Mouse (Mus musculus): ENCODE measurements around the gene Ttc7b. TPM values are rescaled to one million over a fixed set of nuclear protein-coding genes. Genes with fewer than 3 reads are reported as not detected.

Gene Ttc7b
- polyA plus RNA-seq, 1 experiment, result 9.2 TPM

- TF ChIP-seq CEBPB (IDR thresholded peaks at IDR 0.05; ENCODE audit: low read depth) (no peak), MAX (IDR thresholded peaks at IDR 0.05) (no peak), MYOG (IDR thresholded peaks at IDR 0.05; ENCODE audit: control insufficient read depth, extremely low read depth, insufficient read length) (no peak)
- H3K79me3 ChIP-seq (ENCODE audit: low read depth), result no peaks in the 10 kb centered on the region
- no peak overlapping the region for H3K4me3 ChIP-seq (ENCODE audit: insufficient read depth, poor library complexity, severe bottlenecking)
- H3K79me2 ChIP-seq (ENCODE audit: control insufficient read depth, insufficient read depth), result no peaks in the 10 kb centered on the region
- H3K36me3 ChIP-seq (ENCODE audit: control insufficient read depth, insufficient read depth), result no peaks in the 10 kb centered on the region
- no peaks in the 10 kb centered on the region for H3K27me3 ChIP-seq (ENCODE audit: control insufficient read depth, insufficient read depth, insufficient read length)
- H3ac ChIP-seq (ENCODE audit: control insufficient read depth, insufficient read length, low read depth), result no peak overlapping the region
Observed at GRCm38 (mm10) chr12:100260151-100260550, 260.5 kb downstream of the Ttc7b start.

- Histone ChIP-seq H3K4me3 (ENCODE audit: insufficient read depth, poor library complexity, severe bottlenecking) (no peak overlapping the region), H3K27me3 (ENCODE audit: control insufficient read depth, insufficient read depth, insufficient read length) (no peaks in the 10 kb centered on the region), H3K79me2 (ENCODE audit: control insufficient read depth, insufficient read depth) (no peaks in the 10 kb centered on the region), H3K79me3 (ENCODE audit: low read depth) (no peaks in the 10 kb centered on the region), H3K36me3 (ENCODE audit: control insufficient read depth, insufficient read depth) (no peaks in the 10 kb centered on the region), H3ac (ENCODE audit: control insufficient read depth, insufficient read length, low read depth) (no peak overlapping the region)
- TF ChIP-seq CEBPB (IDR thresholded peaks at IDR 0.05; ENCODE audit: low read depth) (peak; percentile 64), MYOD1 (IDR thresholded peaks at IDR 0.05; ENCODE audit: control insufficient read depth, insufficient read length, low read depth) (no peak)
Observed at GRCm38 (mm10) chr12:100257779-100258178, 262.8 kb downstream of the Ttc7b start.

DNA sequence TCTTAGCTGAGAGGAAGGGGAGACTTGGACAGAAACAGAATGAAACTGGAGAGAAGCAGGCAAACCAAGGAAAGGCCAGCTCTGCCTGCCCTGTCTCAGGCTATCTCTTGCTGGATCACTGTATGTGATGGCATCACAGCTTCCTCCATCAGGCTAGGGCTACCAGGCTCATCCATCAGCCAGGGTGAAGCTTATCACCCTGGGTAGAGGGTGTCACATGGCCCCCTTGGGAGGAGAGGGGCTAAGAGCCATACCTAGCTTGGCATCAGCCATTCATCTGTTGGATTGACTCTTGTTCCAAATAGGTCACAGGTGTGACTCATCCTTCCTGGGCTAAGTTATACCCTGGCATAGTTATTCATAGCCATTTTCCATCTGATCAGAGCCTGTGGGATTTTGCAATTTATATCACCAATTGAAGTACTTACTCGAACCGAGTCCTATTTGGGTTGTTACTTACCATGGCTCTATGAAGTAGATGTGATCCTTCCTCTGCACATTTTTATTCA lies 265.1 kb downstream of the Ttc7b start:
- H3K4me3 ChIP-seq (ENCODE audit: insufficient read depth, poor library complexity, severe bottlenecking), result no peak overlapping the region
- no peak overlapping the region for H3ac ChIP-seq (ENCODE audit: control insufficient read depth, insufficient read length, low read depth)
- no peak for TF ChIP-seq MYOD1 (IDR thresholded peaks at IDR 0.05; ENCODE audit: control insufficient read depth, insufficient read length, low read depth)
- TF ChIP-seq CTCF (IDR thresholded peaks at IDR 0.05; ENCODE audit: control insufficient read depth, insufficient read depth, insufficient read length), result no peak
- no peak for TF ChIP-seq USF1 (IDR thresholded peaks at IDR 0.05; ENCODE audit: low read depth)
- no peak for TF ChIP-seq FOSL1 (IDR thresholded peaks at IDR 0.05; ENCODE audit: insufficient read depth, low read length, poor library complexity, severe bottlenecking)
- no peak for TF ChIP-seq CEBPB (IDR thresholded peaks at IDR 0.05; ENCODE audit: low read depth)
- TF ChIP-seq MYOG (IDR thresholded peaks at IDR 0.05; ENCODE audit: control insufficient read depth, extremely low read depth, insufficient read length), result no peak
- TF ChIP-seq MAX (IDR thresholded peaks at IDR 0.05), result no peak
- H3K36me3 ChIP-seq (ENCODE audit: control insufficient read depth, insufficient read depth), result no peaks in the 10 kb centered on the region
- H3K27me3 ChIP-seq (ENCODE audit: control insufficient read depth, insufficient read depth, insufficient read length), result no peaks in the 10 kb centered on the region
- no peaks in the 10 kb centered on the region for H3K79me2 ChIP-seq (ENCODE audit: control insufficient read depth, insufficient read depth)
- no peaks in the 10 kb centered on the region for H3K79me3 ChIP-seq (ENCODE audit: low read depth)

- Histone ChIP-seq H3ac (ENCODE audit: control insufficient read depth, insufficient read length, low read depth) (no peak overlapping the region), H3K79me3 (ENCODE audit: low read depth) (no peaks in the 10 kb centered on the region), H3K4me3 (ENCODE audit: insufficient read depth, poor library complexity, severe bottlenecking) (no peak overlapping the region), H3K79me2 (ENCODE audit: control insufficient read depth, insufficient read depth) (no peaks in the 10 kb centered on the region), H3K27me3 (ENCODE audit: control insufficient read depth, insufficient read depth, insufficient read length) (no peaks in the 10 kb centered on the region), H3K36me3 (ENCODE audit: control insufficient read depth, insufficient read depth) (no peaks in the 10 kb centered on the region)
- no peak for TF ChIP-seq USF1 (IDR thresholded peaks at IDR 0.05; ENCODE audit: low read depth)
- TF ChIP-seq MYOD1 (IDR thresholded peaks at IDR 0.05; ENCODE audit: control insufficient read depth, insufficient read length, low read depth), result no peak
- no peak for TF ChIP-seq FOSL1 (IDR thresholded peaks at IDR 0.05; ENCODE audit: insufficient read depth, low read length, poor library complexity, severe bottlenecking)
- no peak for TF ChIP-seq MAX (IDR thresholded peaks at IDR 0.05)
- no peak for TF ChIP-seq CEBPB (IDR thresholded peaks at IDR 0.05; ENCODE audit: low read depth)
- TF ChIP-seq CTCF (IDR thresholded peaks at IDR 0.05; ENCODE audit: control insufficient read depth, insufficient read depth, insufficient read length), result no peak
- no peak for TF ChIP-seq MYOG (IDR thresholded peaks at IDR 0.05; ENCODE audit: control insufficient read depth, extremely low read depth, insufficient read length)
Observed at GRCm38 (mm10) chr12:100254471-100254870, 266.2 kb downstream of the Ttc7b start.

Other genes with a start within 250 kb of the Ttc7b start
- 0.92 TPM for gene Rps6ka5, start 206.2 kb upstream of the Ttc7b start, polyA plus RNA-seq (2012; fragmentation: generic; extraction: Trizol)

Data from C2C12 (cell line).